Mouse (Mus musculus): Measurements from ENCODE around the gene Chrna1. TPM values are rescaled to one million over a fixed set of nuclear protein-coding genes. Genes with fewer than 3 reads are reported as not detected.

Gene Chrna1
- polyA plus RNA-seq (2016; fragmentation: Nextera tagmentation; extraction: Ambion mirVana): 1.2 and 1.7 TPM in 2 replicates

DNA sequence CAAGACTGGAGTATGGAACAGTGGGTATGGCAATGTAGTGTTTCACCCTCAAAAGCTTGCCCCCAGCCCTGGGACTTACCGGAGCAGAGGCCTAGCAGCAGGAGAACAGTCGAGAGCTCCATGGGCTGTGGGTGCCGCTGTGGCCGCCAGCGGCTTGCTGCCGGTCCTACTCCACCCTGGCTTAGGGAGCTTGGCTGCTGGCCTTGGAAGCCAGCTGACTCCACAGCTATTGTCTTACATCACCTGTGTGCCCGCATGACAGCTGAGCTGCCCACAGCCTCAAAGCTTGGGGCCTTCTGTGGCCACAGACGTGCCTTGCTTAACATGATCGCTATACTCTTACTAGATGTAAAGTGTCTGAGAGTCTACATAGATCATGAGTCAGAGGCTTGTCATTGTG lies at the start of gene Chrna1:
Gene Chrna1, minus strand, starts transcription at position 173 of the 400 bp plus-strand sequence.
- WGBS: 89% methylated on average over 9 of the region's 9 CpGs
- Histone ChIP-seq H3K4me1 (0 out of 2 replicates have a peak, but pooled peaks cover 2% of the 10 kb centered on the region), H3K4me2 (replicated peaks) (no peak within 1 kb of the TSS), H3K27me3 (replicated peaks) (no peaks in the 10 kb centered on the region), H3K4me3 (no peak within 1 kb of the TSS), H3K27ac (no peak within 1 kb of the TSS), H3K9ac (no peak within 1 kb of the TSS), H3K36me3 (no peaks in the 10 kb centered on the region), H3K9me3 (no peaks in the 10 kb centered on the region)
- no peak for ATAC-seq (ENCODE audit: low FRiP score, low read depth)

DNA sequence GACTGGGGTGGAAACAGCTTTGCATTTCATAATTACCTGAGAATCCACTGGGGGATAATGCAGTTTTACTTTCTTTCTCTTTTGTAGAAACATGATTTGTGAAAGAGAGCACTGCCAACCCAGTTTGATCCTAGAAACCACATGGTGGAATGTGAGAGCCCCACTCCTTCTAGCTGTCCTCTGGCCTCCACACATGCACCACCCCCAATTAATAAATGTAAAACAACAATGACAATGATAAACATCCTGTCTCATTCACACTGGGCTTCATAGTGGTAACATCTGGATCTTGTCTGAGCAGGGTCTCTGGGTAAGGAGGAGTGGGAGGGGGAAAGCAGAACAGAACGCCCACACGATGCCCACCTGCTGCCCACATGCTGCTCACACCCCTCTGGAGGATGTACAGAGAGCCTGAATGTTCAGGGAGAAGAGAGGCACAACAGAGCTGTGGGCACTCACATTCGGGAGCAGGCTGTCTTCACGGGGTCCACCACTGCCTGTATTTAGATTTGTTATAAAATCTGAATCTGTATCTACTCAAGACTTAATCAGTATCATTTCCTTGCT lies 38.4 kb upstream of the Chrna1 start:
- H3K4me2 ChIP-seq (replicated peaks): no peak overlapping the region
- peaks cover 43% of the 10 kb centered on the region for H3K36me3 ChIP-seq
- 78% methylated on average over 4 of the region's 4 CpGs for WGBS
- no peaks in the 10 kb centered on the region for H3K4me1 ChIP-seq
- no peak overlapping the region for H3K4me3 ChIP-seq
- H3K9me3 ChIP-seq: no peaks in the 10 kb centered on the region
- H3K9ac ChIP-seq: no peak overlapping the region
- no peak overlapping the region for H3K27ac ChIP-seq
- H3K27me3 ChIP-seq (replicated peaks): no peaks in the 10 kb centered on the region
- no peak for ATAC-seq (ENCODE audit: low FRiP score, low read depth)

DNA sequence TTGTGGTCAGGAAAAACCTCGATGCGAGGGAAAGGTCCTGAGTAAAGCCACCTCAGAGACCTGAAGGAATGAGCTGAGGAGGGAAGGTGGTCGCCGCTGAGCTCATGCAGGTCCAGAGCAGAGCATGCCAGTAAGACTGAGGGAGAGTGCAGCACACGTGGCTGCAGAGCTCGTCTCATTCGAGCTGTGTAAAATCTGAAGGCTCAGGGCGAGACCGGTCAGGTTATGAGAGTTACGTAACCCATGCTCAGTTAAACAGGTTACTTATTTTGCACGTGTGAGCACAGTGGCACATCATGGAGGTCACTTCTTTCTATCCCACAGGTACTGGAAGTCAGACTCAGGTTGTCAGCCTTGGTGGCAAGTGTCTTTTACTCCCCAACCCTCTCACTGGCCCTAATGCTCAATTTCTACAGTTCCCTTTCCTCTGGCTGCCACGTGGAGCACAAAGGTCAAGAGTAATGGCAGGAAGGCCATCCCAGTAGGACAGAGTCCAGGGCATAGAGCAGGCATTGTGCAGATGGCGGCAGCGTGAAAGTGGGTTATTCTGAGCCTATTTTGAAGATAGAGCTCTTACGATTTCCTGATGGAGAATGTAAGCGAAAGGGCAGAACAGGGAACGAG lies 36.4 kb upstream of the Chrna1 start:
- Histone ChIP-seq H3K27ac (no peak overlapping the region), H3K36me3 (peaks cover 38% of the 10 kb centered on the region)
- 80% methylated on average over 17 of the region's 17 CpGs for WGBS

DNA sequence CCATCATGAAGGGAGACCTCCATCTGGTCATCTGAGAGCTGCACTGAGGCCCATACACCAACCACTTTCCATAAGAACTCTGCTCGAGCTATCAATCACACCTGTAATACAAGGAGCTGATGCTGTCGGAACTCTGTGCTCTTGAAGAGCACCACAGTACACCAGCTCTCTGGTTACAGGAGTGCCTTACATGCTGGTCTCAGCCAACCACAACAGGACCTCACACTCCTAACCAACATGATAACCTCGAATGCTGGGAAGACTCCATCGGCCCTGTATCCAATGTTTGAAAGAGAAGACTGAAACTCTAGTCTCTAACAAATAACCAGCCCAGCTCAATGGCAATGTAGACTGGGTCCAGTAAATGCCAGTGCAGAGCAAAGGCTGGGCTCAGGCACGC lies 35.3 kb upstream of the Chrna1 start:
- WGBS: 89% methylated on average over 5 of the region's 5 CpGs
- Histone ChIP-seq H3K4me3 (no peak overlapping the region), H3K4me1 (no peaks in the 10 kb centered on the region), H3K27me3 (replicated peaks) (no peaks in the 10 kb centered on the region), H3K9me3 (no peaks in the 10 kb centered on the region), H3K36me3 (peaks cover 43% of the 10 kb centered on the region), H3K9ac (no peak overlapping the region), H3K27ac (no peak overlapping the region), H3K4me2 (replicated peaks) (no peak overlapping the region)
- ATAC-seq (ENCODE audit: low FRiP score, low read depth): no peak

More for the DNA sequence above, 36.4 kb upstream of the Chrna1 start:
- no peaks in the 10 kb centered on the region for H3K9me3 ChIP-seq
- no peaks in the 10 kb centered on the region for H3K27me3 ChIP-seq (replicated peaks)
- H3K9ac ChIP-seq: no peak overlapping the region
- H3K4me2 ChIP-seq (replicated peaks): no peak overlapping the region
- no peak overlapping the region for H3K4me3 ChIP-seq
- no peak for ATAC-seq (ENCODE audit: low FRiP score, low read depth)
- no peaks in the 10 kb centered on the region for H3K4me1 ChIP-seq

DNA sequence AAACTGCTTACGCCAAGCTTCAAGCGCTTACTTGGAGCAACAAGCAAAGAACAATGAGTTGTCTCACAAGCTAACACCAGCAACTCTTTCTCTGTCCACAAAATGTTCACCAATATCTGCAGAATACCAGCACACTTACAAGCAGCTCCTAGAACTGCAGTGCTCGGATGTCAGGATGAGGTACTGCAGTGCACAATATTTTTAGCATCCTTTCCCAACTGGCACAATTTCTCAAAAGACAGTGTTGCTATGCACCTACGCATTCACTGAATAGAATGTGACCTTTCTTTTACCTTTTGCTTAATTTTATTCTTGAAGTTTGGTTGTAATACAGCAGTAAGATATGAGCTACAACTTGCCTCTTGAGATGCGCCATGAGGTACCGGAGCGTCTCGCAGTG lies 34.2 kb upstream of the Chrna1 start:
- Histone ChIP-seq H3K4me3 (no peak overlapping the region), H3K4me2 (replicated peaks) (no peak overlapping the region), H3K9me3 (no peaks in the 10 kb centered on the region), H3K4me1 (no peaks in the 10 kb centered on the region), H3K9ac (no peak overlapping the region), H3K27ac (no peak overlapping the region), H3K27me3 (replicated peaks) (no peaks in the 10 kb centered on the region), H3K36me3 (peaks cover 43% of the 10 kb centered on the region)
- no peak for ATAC-seq (ENCODE audit: low FRiP score, low read depth)
- 95% methylated on average over 8 of the region's 8 CpGs for WGBS

DNA sequence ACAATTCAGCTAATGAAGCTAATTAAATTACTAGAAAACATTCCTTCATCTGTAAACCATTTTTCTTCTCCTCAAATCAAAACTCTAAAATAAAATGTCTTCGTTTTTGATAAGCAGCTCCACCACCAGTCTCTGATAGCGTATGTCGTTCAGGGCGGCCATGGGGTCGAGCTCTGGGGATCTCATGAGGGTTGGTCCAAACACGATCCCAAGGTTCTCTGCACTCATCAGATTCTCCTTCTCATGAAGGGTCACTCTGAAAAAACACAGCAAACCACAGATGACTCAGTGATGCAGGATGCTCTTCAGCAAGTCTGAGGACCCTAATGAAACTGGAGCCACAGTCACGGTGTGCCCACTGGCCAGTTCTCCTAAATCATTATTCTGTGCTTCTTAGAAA lies 32.8 kb upstream of the Chrna1 start:
- no peaks in the 10 kb centered on the region for H3K27me3 ChIP-seq (replicated peaks)
- no peak overlapping the region for H3K27ac ChIP-seq
- no peaks in the 10 kb centered on the region for H3K4me1 ChIP-seq
- H3K9ac ChIP-seq: no peak overlapping the region
- H3K9me3 ChIP-seq: no peaks in the 10 kb centered on the region
- H3K4me2 ChIP-seq (replicated peaks): no peak overlapping the region
- H3K4me3 ChIP-seq: no peak overlapping the region
- WGBS: 93% methylated on average over 7 of the region's 7 CpGs
- ATAC-seq (ENCODE audit: low FRiP score, low read depth): no peak
- H3K36me3 ChIP-seq: peaks cover 43% of the 10 kb centered on the region

DNA sequence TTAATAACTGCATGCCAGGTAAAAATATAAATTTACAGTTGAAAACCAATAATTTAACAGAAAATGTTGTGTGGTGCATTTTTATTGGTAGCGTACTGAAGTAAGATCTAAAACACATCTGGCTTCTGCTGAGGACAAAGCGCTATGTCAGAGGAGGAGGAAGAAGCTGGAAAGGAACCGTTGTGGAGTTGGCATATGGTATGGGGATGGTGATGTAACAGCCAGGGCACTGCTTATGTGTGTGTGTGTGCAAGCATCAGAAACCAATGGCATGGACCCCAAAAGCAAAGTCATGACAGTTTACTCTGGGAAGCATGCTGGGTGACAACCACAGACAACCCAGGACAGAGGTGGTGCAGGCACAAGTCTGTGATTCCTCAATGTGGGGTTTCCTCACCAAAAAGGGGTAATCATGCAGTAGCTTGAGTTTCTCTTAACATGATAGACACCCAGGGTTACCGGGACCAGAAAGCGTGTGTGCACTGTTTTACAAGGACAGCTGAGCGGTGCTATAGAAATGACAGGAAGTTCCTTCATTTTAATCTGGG lies 32.3 kb upstream of the Chrna1 start:
- no peak for ATAC-seq (ENCODE audit: low FRiP score, low read depth)
- no peak overlapping the region for H3K4me3 ChIP-seq
- 95% methylated on average over 6 of the region's 6 CpGs for WGBS
- peaks cover 39% of the 10 kb centered on the region for H3K36me3 ChIP-seq
- H3K27me3 ChIP-seq (replicated peaks): no peaks in the 10 kb centered on the region
- no peak overlapping the region for H3K27ac ChIP-seq
- H3K4me2 ChIP-seq (replicated peaks): no peak overlapping the region
- H3K9me3 ChIP-seq: no peaks in the 10 kb centered on the region
- H3K9ac ChIP-seq: no peak overlapping the region
- H3K4me1 ChIP-seq: no peaks in the 10 kb centered on the region

DNA sequence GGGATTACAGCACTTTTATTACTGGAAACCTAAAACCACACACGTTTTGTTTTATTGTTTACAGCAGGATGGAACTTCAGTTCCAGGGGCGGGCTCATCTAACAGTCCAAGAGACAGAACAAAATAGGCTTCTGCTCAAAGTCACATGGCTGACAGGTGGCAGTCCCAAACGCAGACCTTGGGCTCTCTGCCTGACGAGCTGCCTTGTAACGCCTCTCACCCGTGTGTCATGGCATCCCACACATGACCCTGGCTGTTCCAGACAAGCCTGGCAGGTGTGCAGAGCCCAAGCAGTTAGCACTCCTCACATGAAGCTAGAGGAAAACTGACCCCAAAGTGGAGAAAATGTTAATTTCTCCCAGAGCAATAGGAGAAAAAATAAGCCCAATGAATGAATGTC lies 31.7 kb upstream of the Chrna1 start:
- no peaks in the 10 kb centered on the region for H3K9me3 ChIP-seq
- H3K4me2 ChIP-seq (replicated peaks): no peak overlapping the region
- no peak overlapping the region for H3K27ac ChIP-seq
- WGBS: 76% methylated on average over 6 of the region's 6 CpGs
- H3K36me3 ChIP-seq: peaks cover 36% of the 10 kb centered on the region
- no peak overlapping the region for H3K9ac ChIP-seq
- no peak for ATAC-seq (ENCODE audit: low FRiP score, low read depth)
- no peaks in the 10 kb centered on the region for H3K27me3 ChIP-seq (replicated peaks)
- no peaks in the 10 kb centered on the region for H3K4me1 ChIP-seq
- H3K4me3 ChIP-seq: no peak overlapping the region

DNA sequence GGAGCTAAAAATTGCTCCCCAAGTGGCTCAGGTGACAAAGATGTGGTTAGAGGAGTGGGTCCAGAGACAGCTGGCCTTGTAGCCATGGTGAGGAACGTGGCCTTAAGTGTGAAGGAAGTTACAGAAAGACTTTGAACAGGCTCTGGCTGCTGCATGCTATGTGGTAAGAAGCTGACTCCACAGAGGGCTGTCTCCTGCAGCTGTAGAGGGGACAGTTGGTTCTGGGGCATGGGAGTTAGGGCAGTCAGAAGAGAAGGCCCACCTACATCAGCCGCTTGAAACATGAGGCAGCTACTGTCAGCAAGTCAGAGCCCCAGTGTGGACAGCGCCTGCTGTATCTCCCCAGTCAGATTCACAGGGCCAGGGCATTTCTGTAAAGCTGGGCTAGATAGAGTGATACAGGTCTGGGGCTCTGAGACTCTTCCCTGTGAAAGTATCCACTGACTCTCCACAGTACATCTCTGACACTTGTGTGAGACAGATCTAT lies 29.6 kb upstream of the Chrna1 start:
- no peak overlapping the region for H3K4me3 ChIP-seq
- WGBS: 80% methylated on average over 3 of the region's 3 CpGs
- no peaks in the 10 kb centered on the region for H3K27me3 ChIP-seq (replicated peaks)
- H3K27ac ChIP-seq: no peak overlapping the region
- H3K9ac ChIP-seq: no peak overlapping the region
- H3K9me3 ChIP-seq: no peaks in the 10 kb centered on the region
- no peak overlapping the region for H3K4me2 ChIP-seq (replicated peaks)
- ATAC-seq (ENCODE audit: low FRiP score, low read depth): no peak
- H3K4me1 ChIP-seq: peaks cover 5% of the 10 kb centered on the region
- H3K36me3 ChIP-seq: peaks cover 29% of the 10 kb centered on the region

DNA sequence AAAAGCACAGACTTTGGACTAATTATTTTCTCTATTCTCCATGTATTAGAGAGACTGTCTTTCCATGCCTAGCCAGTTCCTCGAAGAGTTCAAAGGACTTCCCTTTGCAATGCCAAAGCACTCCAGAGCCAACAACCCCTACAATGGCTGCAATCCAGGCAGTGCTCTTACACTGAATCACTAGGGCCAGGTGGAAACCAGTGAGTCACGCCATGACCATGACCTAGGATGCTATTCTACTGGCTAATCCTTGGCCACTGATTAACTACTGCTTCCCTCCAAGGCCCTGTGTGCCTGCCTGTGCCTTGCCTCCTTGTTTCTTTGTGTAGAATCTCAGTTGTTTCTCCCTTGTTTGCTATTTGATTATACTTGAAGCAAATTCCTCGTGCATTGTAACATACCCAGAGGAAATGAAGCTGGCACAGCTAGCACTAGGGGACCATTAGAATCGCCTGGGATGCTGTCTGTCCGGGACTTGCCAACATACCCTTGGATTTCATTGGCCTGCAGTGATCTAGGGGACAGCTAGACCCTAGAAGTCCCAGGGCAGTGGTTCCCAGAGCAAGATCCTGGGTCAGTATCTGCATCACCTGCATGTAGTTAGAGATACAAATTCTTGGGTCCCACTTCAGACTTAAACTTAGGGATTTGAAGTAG lies 29.1 kb upstream of the Chrna1 start:
- Histone ChIP-seq H3K27me3 (replicated peaks) (no peaks in the 10 kb centered on the region), H3K4me2 (replicated peaks) (no peak overlapping the region), H3K4me3 (no peak overlapping the region), H3K9me3 (no peaks in the 10 kb centered on the region), H3K9ac (no peak overlapping the region), H3K27ac (no peak overlapping the region), H3K36me3 (peaks cover 23% of the 10 kb centered on the region), H3K4me1 (peaks cover 5% of the 10 kb centered on the region)
- ATAC-seq (ENCODE audit: low FRiP score, low read depth): no peak
- 85% methylated on average over 5 of the region's 5 CpGs for WGBS

DNA sequence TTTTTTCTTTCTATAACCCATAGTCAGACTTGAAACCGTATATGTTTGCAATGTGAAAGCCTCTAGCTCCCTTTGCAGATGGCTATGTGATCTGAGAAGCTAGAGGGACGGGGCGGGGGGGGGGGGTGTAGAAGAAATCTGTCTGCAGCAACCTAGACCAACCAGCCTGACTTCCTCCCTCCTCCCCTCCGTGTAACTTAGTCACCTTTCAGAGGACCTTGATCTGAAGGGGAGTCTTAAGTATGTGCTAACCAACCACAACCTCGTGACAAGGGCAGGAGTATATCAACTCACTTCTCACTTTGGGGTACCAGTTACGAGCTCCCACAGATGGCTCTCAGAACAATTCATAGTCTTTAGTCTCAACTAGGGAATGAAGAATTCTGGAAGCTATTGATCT lies 28.3 kb upstream of the Chrna1 start:
- H3K27me3 ChIP-seq (replicated peaks): no peaks in the 10 kb centered on the region
- WGBS: 76% methylated on average over 6 of the region's 6 CpGs
- H3K4me3 ChIP-seq: no peak overlapping the region
- H3K9me3 ChIP-seq: no peaks in the 10 kb centered on the region
- H3K4me2 ChIP-seq (replicated peaks): no peak overlapping the region
- no peak overlapping the region for H3K27ac ChIP-seq
- H3K9ac ChIP-seq: no peak overlapping the region
- no peak for ATAC-seq (ENCODE audit: low FRiP score, low read depth)
- peaks cover 20% of the 10 kb centered on the region for H3K36me3 ChIP-seq
- peaks cover 5% of the 10 kb centered on the region for H3K4me1 ChIP-seq

DNA sequence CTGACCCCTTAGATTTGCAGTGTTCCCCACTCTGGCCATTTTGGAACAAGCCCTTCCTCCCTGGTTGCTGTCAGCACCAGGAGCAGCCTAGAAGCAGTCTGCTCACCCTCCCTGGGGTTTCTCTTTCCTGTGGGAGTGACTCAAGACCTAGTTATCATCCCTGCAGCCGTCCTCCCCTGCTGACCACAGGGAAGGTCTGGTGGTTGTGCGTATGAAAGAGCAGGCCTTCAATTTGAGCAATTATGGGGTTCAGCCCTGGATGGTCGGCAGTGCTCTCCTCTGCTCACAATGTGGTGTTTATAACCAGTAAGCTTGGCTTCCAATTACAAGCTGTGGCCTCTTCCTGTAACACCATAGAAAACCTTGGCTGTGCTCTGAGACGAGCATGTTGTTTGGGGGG lies 27.5 kb upstream of the Chrna1 start:
- no peak overlapping the region for H3K9ac ChIP-seq
- H3K4me1 ChIP-seq: peaks cover 5% of the 10 kb centered on the region
- H3K4me3 ChIP-seq: no peak overlapping the region
- no peak for ATAC-seq (ENCODE audit: low FRiP score, low read depth)
- no peaks in the 10 kb centered on the region for H3K27me3 ChIP-seq (replicated peaks)
- H3K36me3 ChIP-seq: peaks cover 14% of the 10 kb centered on the region
- 18% methylated on average over 4 of the region's 4 CpGs for WGBS
- H3K4me2 ChIP-seq (replicated peaks): no peak overlapping the region
- H3K27ac ChIP-seq: no peak overlapping the region
- no peaks in the 10 kb centered on the region for H3K9me3 ChIP-seq

All from neural tube, embryonic 12.5 days (tissue).